Mouse (Mus musculus) cerebellum, adult 2 months (tissue): ENCODE measurements around the gene Mid1.

Experiments used
- CTCF ChIP-seq: fragments of 200-500 bp; IDR thresholded peaks from 2 replicates; pipeline ENCODE4 v1.5.1; 2011; ENCODE audit warnings: low read depth, mild to moderate bottlenecking, control low read depth, low read length, moderate library complexity, borderline replicate concordance; ENCODE audit not compliant: insufficient read depth
- POLR2A ChIP-seq: fragments of 200-500 bp; IDR thresholded peaks from 2 replicates; pipeline ENCODE4 v1.6.1; 2011; ENCODE audit warnings: low read length, control low read depth, borderline replicate concordance; ENCODE audit not compliant: insufficient read depth

DNA sequence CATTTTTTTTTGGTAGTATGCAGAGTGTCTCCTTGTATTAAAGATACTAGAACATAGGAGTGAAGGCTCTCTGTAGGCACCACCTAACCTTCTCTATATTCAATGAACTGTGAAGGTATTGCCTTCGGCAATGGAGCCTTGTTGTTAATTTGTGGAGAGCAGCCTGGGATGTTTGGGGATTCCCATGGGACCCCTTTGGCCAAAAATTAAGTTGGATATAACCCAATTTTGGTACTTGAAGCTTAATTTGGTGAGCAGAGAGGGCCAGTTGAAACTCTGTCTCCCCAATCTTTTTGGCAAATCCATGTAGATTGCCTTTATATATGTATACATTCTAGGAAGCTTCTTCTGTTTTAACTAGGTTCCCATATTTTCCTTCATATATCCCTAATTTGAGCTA lies 284.3 kb downstream of the Mid1 start:
- TF ChIP-seq POLR2A, result no peak
- no peak for TF ChIP-seq CTCF
